Mouse (Mus musculus) liver, embryonic 14.5 days (tissue): ENCODE results near the gene Ak8. TPM values are rescaled to one million over a fixed set of nuclear protein-coding genes. Genes with fewer than 3 reads are reported as not detected.

ENCODE experiments used
- ATAC-seq: fragments of 200-750 bp; cut with Nextera tagmentation; 2 replicates; pipeline ENCODE4 v1.8.0; 2017; ENCODE audit warnings: moderate number of reproducible peaks, mild to moderate bottlenecking, moderate library complexity; ENCODE audit not compliant: insufficient read depth
- DNase-seq, 3 experiments: peaks; one replicate each; pipeline ENCODE4 v3.0.0-alpha.2; 2012 to 2013; ENCODE audit warnings: low read depth in 3 of 3, low spot score in 3 of 3
- H3K27ac ChIP-seq: fragments of 300-500 bp; sonication (generic); 2 replicates; pipeline ENCODE4 v1.5.1; 2014; ENCODE audit warnings: moderate library complexity, mild to moderate bottlenecking, control low read depth, inconsistent platforms
- H3K27me3 ChIP-seq: fragments of 300-500 bp; sonication (generic); 2 replicates; pipeline ENCODE4 v1.6.1; 2014; ENCODE audit warnings: mild to moderate bottlenecking, low read length, moderate library complexity; ENCODE audit not compliant: control insufficient read depth, insufficient read depth
- H3K36me3 ChIP-seq: fragments of 300-500 bp; sonication (generic); replicated peaks from 2 replicates; pipeline ENCODE4 v1.6.1; 2014; ENCODE audit warnings: low read depth; ENCODE audit not compliant: control insufficient read depth, insufficient read depth
- H3K4me1 ChIP-seq, 2 experiments: fragments of 200-500 bp in 1 of 2; fragments of 300-500 bp in 1 of 2; sonication (generic) in 1 of 2; replicated peaks; 2 replicates each; pipeline ENCODE4 v1.6.1; 2012 to 2014; ENCODE audit warnings: antibody characterized with exemption in 1 of 2, inconsistent platforms in 1 of 2, low read length in 1 of 2; ENCODE audit not compliant: control insufficient read depth in 2 of 2, insufficient read depth in 2 of 2
- H3K4me2 ChIP-seq: fragments of 300-500 bp; sonication (generic); 2 replicates; pipeline ENCODE4 v1.6.1; 2014; ENCODE audit warnings: low read depth, mild to moderate bottlenecking, control low read depth, moderate library complexity
- H3K4me3 ChIP-seq, 2 experiments: fragments of 200-500 bp in 1 of 2; fragments of 300-500 bp in 1 of 2; sonication (generic) in 1 of 2; 2 replicates each; pipeline ENCODE4 v1.5.1; 2012 to 2014; ENCODE audit warnings: low read depth in 2 of 2, low read length in 2 of 2, mild to moderate bottlenecking in 2 of 2, control low read depth in 1 of 2, inconsistent platforms in 1 of 2, moderate library complexity in 1 of 2; ENCODE audit not compliant: insufficient read depth in 1 of 2
- H3K9ac ChIP-seq: fragments of 300-500 bp; sonication (generic); replicated peaks from 2 replicates; pipeline ENCODE4 v1.6.1; 2014; ENCODE audit warnings: mild to moderate bottlenecking, control low read depth, moderate library complexity
- H3K9me3 ChIP-seq: fragments of 300-500 bp; sonication (generic); 2 replicates; pipeline ENCODE4 v1.6.1; 2016; ENCODE audit warnings: low read length, mixed read lengths; ENCODE audit not compliant: control insufficient read depth
- CTCF ChIP-seq: IDR thresholded peaks from 2 replicates; pipeline ENCODE4 v1.5.1; 2016; ENCODE audit warnings: antibody characterized with exemption, low read depth, control low read depth
- EP300 ChIP-seq: IDR thresholded peaks from 2 replicates; pipeline ENCODE4 v1.6.1; 2016; ENCODE audit warnings: antibody characterized with exemption, low read depth
- WGBS: fragments of 180-500 bp; shearing (Covaris S2); extraction: QIAGEN DNeasy Blood & Tissue Kit; methylation state at CpG from one replicate; pipeline ENCODE4 v1.1.7; 2014; ENCODE audit not compliant: insufficient replicate concordance; 5-methylcytosine and 5-hydroxymethylcytosine counted together
- polyA plus RNA-seq, 2 experiments: library from polyadenylated mRNA; depleted of rRNA in 1 of 2; stranded (reverse) in 1 of 2; unstranded in 1 of 2; fragments of >200 nt; fragmentation: Nextera tagmentation in 1 of 2; extraction: Ambion mirVana in 1 of 2; gene quantifications; 2 replicates each; pipeline versions ENCODE4 v1.2.1 to v1.2.3; 2012 to 2014

The Ak8 gene
- polyA plus RNA-seq, 2 experiments = 0.18 to 0.24 TPM

GRCm38 (mm10) chr2:28796298-28796697 is 96.3 kb downstream of the Ak8 start:
- Histone ChIP-seq H3K27me3 (no peaks in the 10 kb centered on the region), H3K4me1 (0 out of 4 replicates have a peak, but pooled peaks cover 0 to 2% of the 10 kb centered on the region in 2 experiments), H3K9me3 (no peaks in the 10 kb centered on the region), H3K9ac (no peak overlapping the region), H3K4me3 (no peak overlapping the region), H3K36me3 (no peaks in the 10 kb centered on the region), H3K4me2 (no peak overlapping the region), H3K27ac (no peak overlapping the region)
- TF ChIP-seq CTCF = no peak
- TF ChIP-seq EP300 = no peak
- ATAC-seq (no peak), DNase-seq (peak in 1 of 3 experiments; percentile 3)
- WGBS = 16% methylated on average over 8 of the region's 8 CpGs

- Histone ChIP-seq H3K27me3 (no peaks in the 10 kb centered on the region), H3K36me3 (no peaks in the 10 kb centered on the region), H3K9me3 (no peaks in the 10 kb centered on the region), H3K27ac (no peak overlapping the region), H3K4me3 (no peak overlapping the region), H3K4me2 (no peak overlapping the region), H3K9ac (no peak overlapping the region), H3K4me1 (0 out of 4 replicates have a peak, but pooled peaks cover 0 to under 1% of the 10 kb centered on the region in 2 experiments)
- 62% methylated on average over 18 of the region's 18 CpGs for WGBS
- ATAC-seq = no peak
- TF ChIP-seq EP300 (no peak), CTCF (no peak)
- DNase-seq = no peak
Observed at GRCm38 (mm10) chr2:28797490-28798106, 97.6 kb downstream of the Ak8 start.

DNA sequence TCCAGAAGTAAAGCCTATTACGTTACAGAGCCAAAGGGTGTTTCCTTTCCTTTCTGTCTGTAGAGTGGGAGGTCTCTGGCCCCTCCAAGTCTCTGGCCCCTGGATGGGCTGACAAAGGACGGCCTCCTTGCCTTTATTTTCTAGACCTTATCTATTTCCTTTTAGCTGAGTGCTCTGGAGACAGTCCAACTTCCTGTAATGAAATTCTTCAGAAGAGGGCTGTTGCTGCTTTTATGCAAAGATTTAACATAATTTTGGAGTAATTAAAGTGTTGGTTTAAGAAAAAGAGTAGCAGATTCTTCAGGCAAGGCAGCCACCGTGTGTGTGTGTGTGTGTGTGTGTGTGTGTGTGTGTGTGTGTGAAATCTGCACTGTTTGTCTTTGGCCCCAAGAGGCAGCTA is 98.4 kb downstream of the Ak8 start:
- Histone ChIP-seq H3K9ac (no peak overlapping the region), H3K4me2 (no peak overlapping the region), H3K27ac (no peak overlapping the region), H3K36me3 (no peaks in the 10 kb centered on the region), H3K27me3 (no peaks in the 10 kb centered on the region), H3K9me3 (no peaks in the 10 kb centered on the region), H3K4me1 (no peaks in the 10 kb centered on the region), H3K4me3 (no peak overlapping the region)
- 13% methylated on average over 3 of the region's 3 CpGs for WGBS
- TF ChIP-seq CTCF (no peak), EP300 (no peak)
- ATAC-seq = no peak
- no peak for DNase-seq

DNA sequence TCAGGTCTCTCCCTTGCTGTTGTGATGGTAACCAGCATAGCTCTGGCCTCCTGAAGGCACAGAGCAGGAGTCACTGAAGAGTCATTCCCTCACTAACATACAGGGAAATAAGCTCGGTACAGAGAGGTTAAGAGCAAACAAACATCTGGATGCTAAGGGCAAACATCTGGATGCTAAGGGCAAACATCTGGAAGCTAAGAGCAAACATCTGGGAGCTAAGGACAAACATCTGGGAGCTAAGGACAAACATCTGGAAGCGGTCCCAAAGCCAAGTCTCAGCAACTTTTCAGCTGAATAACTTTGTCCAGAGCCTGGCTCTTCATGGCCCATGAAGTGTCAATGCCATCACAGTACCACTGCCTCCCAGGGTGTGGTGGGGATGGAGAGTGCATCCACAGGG is 99.6 kb downstream of the Ak8 start:
- H3K4me1 ChIP-seq = no peaks in the 10 kb centered on the region
- no peak overlapping the region for H3K4me2 ChIP-seq
- TF ChIP-seq CTCF = no peak
- TF ChIP-seq EP300 = no peak
- DNase-seq (no peak), ATAC-seq (no peak)
- H3K9ac ChIP-seq = no peak overlapping the region
- no peaks in the 10 kb centered on the region for H3K36me3 ChIP-seq
- no peaks in the 10 kb centered on the region for H3K9me3 ChIP-seq
- no peak overlapping the region for H3K4me3 ChIP-seq
- H3K27me3 ChIP-seq = no peaks in the 10 kb centered on the region
- no peak overlapping the region for H3K27ac ChIP-seq
- 47% methylated on average over 2 of the region's 2 CpGs for WGBS

GRCm38 (mm10) chr2:28803406-28803805 is 103.4 kb downstream of the Ak8 start:
- H3K9ac ChIP-seq = no peak overlapping the region
- H3K36me3 ChIP-seq = no peaks in the 10 kb centered on the region
- H3K4me3 ChIP-seq = no peak overlapping the region
- H3K27me3 ChIP-seq = no peaks in the 10 kb centered on the region
- DNase-seq = no peak
- no peak overlapping the region for H3K27ac ChIP-seq
- no peak overlapping the region for H3K4me2 ChIP-seq
- no peak for ATAC-seq
- 47% methylated on average over 7 of the region's 7 CpGs for whole genome bisulfite sequencing
- no peak for TF ChIP-seq CTCF
- no peak for TF ChIP-seq EP300
- no peaks in the 10 kb centered on the region for H3K9me3 ChIP-seq
- no peaks in the 10 kb centered on the region for H3K4me1 ChIP-seq
